Mouse (Mus musculus): ENCODE data around the gene Zbtb48. TPM values are rescaled to one million over a fixed set of nuclear protein-coding genes. Genes with fewer than 3 reads are reported as not detected.
A peak's percentile ranks its signal among the peaks of the same experiment; 100 is the strongest.
"Not testable (repeated sequence)": the region's sequence is repeated elsewhere in the genome, so short reads cannot be mapped to it uniquely, and the experiment has no call there.

Zbtb48 gene
- polyA plus RNA-seq, 1 experiment: 0.86 TPM

GRCm38 (mm10) chr4:152067280-152067679 is 39.8 kb upstream of the Zbtb48 start:
- Histone ChIP-seq H3K27me3 (ENCODE audit: control insufficient read depth) (peaks cover 9% of the 10 kb centered on the region), H3K4me3 (replicated peaks) (no peak overlapping the region), H3K4me1 (ENCODE audit: control insufficient read depth) (peaks cover 13% of the 10 kb centered on the region), H3K36me3 (ENCODE audit: control insufficient read depth) (no peaks in the 10 kb centered on the region; the same call in 1 of the 2 replicates), H3K9me3 (ENCODE audit: control insufficient read depth, low read length) (no peaks in the 10 kb centered on the region)
- TF ChIP-seq GATA1 (IDR thresholded peaks at IDR 0.05; ENCODE audit: low read length) (no peak), TAL1 (IDR thresholded peaks at IDR 0.05; ENCODE audit: low read length) (no peak)

GRCm38 (mm10) chr4:152062390-152063110 is 35.1 kb upstream of the Zbtb48 start:
- TF ChIP-seq TAL1 (IDR thresholded peaks at IDR 0.05; ENCODE audit: low read length): no peak
- TF ChIP-seq GATA1 (IDR thresholded peaks at IDR 0.05; ENCODE audit: low read length): no peak
- H3K4me1 ChIP-seq (ENCODE audit: control insufficient read depth): peaks cover 7% of the 10 kb centered on the region
- peaks cover 41% of the 10 kb centered on the region for H3K36me3 ChIP-seq (ENCODE audit: control insufficient read depth)
- H3K27me3 ChIP-seq (ENCODE audit: control insufficient read depth): no peaks in the 10 kb centered on the region
- no peak overlapping the region for H3K4me3 ChIP-seq (replicated peaks)
- H3K9me3 ChIP-seq (ENCODE audit: control insufficient read depth, low read length): no peaks in the 10 kb centered on the region

- H3K27me3 ChIP-seq (ENCODE audit: control insufficient read depth): no peaks in the 10 kb centered on the region
- peaks cover 84% of the 10 kb centered on the region for H3K36me3 ChIP-seq (ENCODE audit: control insufficient read depth)
- TF ChIP-seq GATA1 (IDR thresholded peaks at IDR 0.05; ENCODE audit: low read length): 0 out of 2 replicates have a peak, but pooled peaks have one; percentile 10
- TF ChIP-seq TAL1 (IDR thresholded peaks at IDR 0.05; ENCODE audit: low read length): 0 out of 3 replicates have a peak, but pooled peaks have one; percentile 6
- peaks cover 29% of the 10 kb centered on the region for H3K4me1 ChIP-seq (ENCODE audit: control insufficient read depth)
- no peaks in the 10 kb centered on the region for H3K9me3 ChIP-seq (ENCODE audit: control insufficient read depth, low read length)
- no peak overlapping the region for H3K4me3 ChIP-seq (replicated peaks)
Measured at GRCm38 (mm10) chr4:152044609-152045008, 17.1 kb upstream of the Zbtb48 start.

- Histone ChIP-seq H3K4me1 (ENCODE audit: control insufficient read depth) (peaks cover 42% of the 10 kb centered on the region), H3K36me3 (ENCODE audit: control insufficient read depth) (peaks cover 73% of the 10 kb centered on the region), H3K9me3 (ENCODE audit: control insufficient read depth, low read length) (no peaks in the 10 kb centered on the region), H3K27me3 (ENCODE audit: control insufficient read depth) (no peaks in the 10 kb centered on the region), H3K4me3 (replicated peaks) (no peak overlapping the region)
- no peak for TF ChIP-seq TAL1 (IDR thresholded peaks at IDR 0.05; ENCODE audit: low read length)
- TF ChIP-seq GATA1 (IDR thresholded peaks at IDR 0.05; ENCODE audit: low read length): no peak
Measured at GRCm38 (mm10) chr4:152043171-152043570, 15.7 kb upstream of the Zbtb48 start.

- H3K9me3 ChIP-seq (ENCODE audit: control insufficient read depth, low read length): no peaks in the 10 kb centered on the region
- peaks cover 44% of the 10 kb centered on the region for H3K4me1 ChIP-seq (ENCODE audit: control insufficient read depth)
- TF ChIP-seq TAL1 (IDR thresholded peaks at IDR 0.05; ENCODE audit: low read length) (no peak), GATA1 (IDR thresholded peaks at IDR 0.05; ENCODE audit: low read length) (no peak)
- no peak overlapping the region for H3K4me3 ChIP-seq (replicated peaks)
- H3K27me3 ChIP-seq (ENCODE audit: control insufficient read depth): no peaks in the 10 kb centered on the region
- peaks cover 62% of the 10 kb centered on the region for H3K36me3 ChIP-seq (ENCODE audit: control insufficient read depth)
Measured at GRCm38 (mm10) chr4:152041924-152042641, 14.6 kb upstream of the Zbtb48 start.

- Histone ChIP-seq H3K36me3 (ENCODE audit: control insufficient read depth) (peaks cover 41% of the 10 kb centered on the region), H3K27me3 (ENCODE audit: control insufficient read depth) (no peaks in the 10 kb centered on the region), H3K4me1 (ENCODE audit: control insufficient read depth) (peaks cover 44% of the 10 kb centered on the region), H3K9me3 (ENCODE audit: control insufficient read depth, low read length) (no peaks in the 10 kb centered on the region), H3K4me3 (replicated peaks) (peak overlapping the region; percentile 91)
- no peak for TF ChIP-seq GATA1 (IDR thresholded peaks at IDR 0.05; ENCODE audit: low read length)
- no peak for TF ChIP-seq TAL1 (IDR thresholded peaks at IDR 0.05; ENCODE audit: low read length)
Measured at GRCm38 (mm10) chr4:152039831-152040310, 12.4 kb upstream of the Zbtb48 start.

GRCm38 (mm10) chr4:152038985-152039830 is 11.7 kb upstream of the Zbtb48 start, which contains the start of gene Nol9:
Nol9 (plus strand) TSS chr4:152039321.
- no peaks in the 10 kb centered on the region for H3K27me3 ChIP-seq (ENCODE audit: control insufficient read depth)
- TF ChIP-seq TAL1 (IDR thresholded peaks at IDR 0.05; ENCODE audit: low read length): no peak
- no peak for TF ChIP-seq GATA1 (IDR thresholded peaks at IDR 0.05; ENCODE audit: low read length)
- no peaks in the 10 kb centered on the region for H3K9me3 ChIP-seq (ENCODE audit: control insufficient read depth, low read length)
- peak within 1 kb of the TSS; percentile 91 for H3K4me3 ChIP-seq (replicated peaks)
- peaks cover 42% of the 10 kb centered on the region for H3K4me1 ChIP-seq (ENCODE audit: control insufficient read depth)
- peaks cover 34% of the 10 kb centered on the region for H3K36me3 ChIP-seq (ENCODE audit: control insufficient read depth)

GRCm38 (mm10) chr4:152038225-152038984 is 10.9 kb upstream of the Zbtb48 start, which contains the start of gene Tas1r1:
Tas1r1 (minus strand) TSS chr4:152038568.
- no peaks in the 10 kb centered on the region for H3K27me3 ChIP-seq (ENCODE audit: control insufficient read depth)
- peak within 1 kb of the TSS; percentile 91 for H3K4me3 ChIP-seq (replicated peaks)
- peaks cover 26% of the 10 kb centered on the region for H3K36me3 ChIP-seq (ENCODE audit: control insufficient read depth)
- TF ChIP-seq GATA1 (IDR thresholded peaks at IDR 0.05; ENCODE audit: low read length): no peak
- no peaks in the 10 kb centered on the region for H3K9me3 ChIP-seq (ENCODE audit: control insufficient read depth, low read length)
- peaks cover 42% of the 10 kb centered on the region for H3K4me1 ChIP-seq (ENCODE audit: control insufficient read depth)

- H3K4me3 ChIP-seq (replicated peaks); H3K9me3 ChIP-seq (ENCODE audit: control insufficient read depth, low read length); H3K27me3 ChIP-seq (ENCODE audit: control insufficient read depth); H3K36me3 ChIP-seq (ENCODE audit: control insufficient read depth): not testable (repeated sequence)
- peaks cover 33% of the 10 kb centered on the region for H3K4me1 ChIP-seq (ENCODE audit: control insufficient read depth)
Measured at GRCm38 (mm10) chr4:152036464-152036863, 9.0 kb upstream of the Zbtb48 start.
